Mouse (Mus musculus): Measurements from ENCODE around the gene Slc25a44. TPM values are rescaled to one million over a fixed set of nuclear protein-coding genes. Genes with fewer than 3 reads are reported as not detected.

Gene Slc25a44
- polyA plus RNA-seq, 1 experiment = 8.1 TPM

DNA sequence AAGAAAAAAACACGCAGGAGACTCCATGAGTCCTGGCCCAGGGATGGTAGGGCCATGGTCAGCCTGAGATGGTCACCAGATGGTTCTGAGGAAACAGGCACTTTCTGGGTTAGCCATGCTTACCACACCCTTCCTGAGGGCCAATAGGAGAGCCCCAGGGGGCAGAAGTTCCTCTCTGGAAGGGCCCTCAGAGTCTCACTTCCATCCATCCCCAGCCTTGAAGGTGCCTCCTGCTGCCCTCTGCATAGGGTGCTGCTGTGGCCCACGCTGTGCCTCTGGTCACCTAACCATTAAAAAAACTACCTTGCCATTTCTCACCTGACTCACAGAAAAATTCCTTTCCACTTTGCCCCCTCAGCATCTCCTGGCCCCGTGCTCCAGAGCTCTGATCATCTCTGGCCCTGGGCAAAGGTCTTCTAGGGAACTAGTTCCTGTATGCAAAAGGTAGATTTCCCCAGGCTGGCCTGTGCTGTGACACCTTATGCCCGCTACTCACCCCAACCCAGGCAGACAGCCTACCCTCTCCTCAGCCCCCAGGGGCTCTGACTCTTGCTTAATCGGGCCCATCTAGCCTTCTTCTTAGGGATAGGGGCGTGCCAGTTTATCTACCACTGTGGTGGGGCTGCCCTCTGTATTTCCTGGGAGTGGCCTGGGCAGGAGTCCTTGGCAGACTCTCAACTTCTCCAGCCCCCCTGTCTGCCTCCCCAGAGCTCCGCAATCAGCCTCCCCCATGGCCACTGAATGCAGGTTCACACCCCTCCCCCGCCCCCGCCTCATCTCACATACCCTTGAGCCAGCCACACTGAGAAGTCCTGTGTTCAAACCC is 30.0 kb upstream of the Slc25a44 start:
- TF ChIP-seq GATA1 (IDR thresholded peaks at IDR 0.05; ENCODE audit: low read length) = no peak

DNA sequence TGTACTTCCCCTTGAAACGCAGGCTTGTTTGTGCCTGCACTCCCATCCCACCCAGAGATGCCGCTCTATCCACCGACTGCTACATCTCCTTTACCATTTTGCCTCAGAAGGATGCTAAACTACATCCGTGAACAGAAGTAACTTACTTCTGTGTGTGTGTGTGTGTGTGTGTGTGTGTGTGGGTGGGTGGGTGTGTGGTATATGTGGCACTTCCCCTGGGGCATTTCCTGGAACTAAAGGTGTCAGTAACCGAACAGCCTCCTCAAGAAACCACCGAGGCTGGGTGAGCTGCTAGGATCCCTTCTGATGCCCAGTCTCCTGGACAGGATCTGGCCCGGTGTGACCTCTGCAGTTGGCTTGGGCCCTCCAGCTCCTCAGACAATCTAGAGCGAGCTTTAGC is 29.0 kb upstream of the Slc25a44 start:
- no peak for TF ChIP-seq GATA1 (IDR thresholded peaks at IDR 0.05; ENCODE audit: low read length)

DNA sequence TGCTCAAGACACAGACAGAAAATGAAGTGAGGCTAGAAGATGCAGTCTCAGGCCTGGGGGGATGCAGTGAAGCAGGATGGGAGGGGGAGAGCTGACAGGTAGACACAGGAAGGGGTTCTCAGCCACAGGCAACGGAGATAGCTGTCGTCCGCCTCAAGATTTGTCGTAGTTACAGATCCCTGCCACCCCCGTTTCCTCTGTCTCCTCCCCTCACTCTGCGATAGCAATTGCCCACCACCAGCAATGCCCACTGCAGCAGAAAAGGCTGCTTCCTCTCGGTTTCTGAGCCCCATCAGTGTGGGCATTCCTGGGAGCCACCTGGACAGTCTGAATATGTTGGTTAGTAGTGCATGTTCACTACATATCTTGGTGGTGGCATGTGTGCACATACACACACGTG is 28.4 kb upstream of the Slc25a44 start:
- no peak for TF ChIP-seq GATA1 (IDR thresholded peaks at IDR 0.05; ENCODE audit: low read length)

DNA sequence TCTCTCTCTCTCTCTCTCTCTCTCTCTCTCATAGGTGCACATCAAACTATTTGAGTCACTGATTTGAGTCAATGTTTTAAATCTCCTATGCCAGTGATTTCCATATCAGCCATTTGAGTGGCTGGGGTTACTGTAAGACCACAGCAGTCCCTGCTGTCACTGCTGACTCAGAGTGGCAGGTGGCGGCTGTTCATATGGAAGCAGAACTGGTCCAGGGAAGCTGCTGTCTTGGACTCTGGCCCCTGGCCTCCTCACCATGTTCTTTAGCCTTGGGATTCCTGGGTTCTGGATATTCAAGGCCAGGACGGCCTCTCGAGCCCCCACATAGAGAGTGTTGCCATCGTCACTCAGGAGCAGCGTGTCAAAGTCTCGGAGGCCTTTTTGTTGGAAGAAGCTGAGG is 27.8 kb upstream of the Slc25a44 start:
- no peak for TF ChIP-seq GATA1 (IDR thresholded peaks at IDR 0.05; ENCODE audit: low read length)

DNA sequence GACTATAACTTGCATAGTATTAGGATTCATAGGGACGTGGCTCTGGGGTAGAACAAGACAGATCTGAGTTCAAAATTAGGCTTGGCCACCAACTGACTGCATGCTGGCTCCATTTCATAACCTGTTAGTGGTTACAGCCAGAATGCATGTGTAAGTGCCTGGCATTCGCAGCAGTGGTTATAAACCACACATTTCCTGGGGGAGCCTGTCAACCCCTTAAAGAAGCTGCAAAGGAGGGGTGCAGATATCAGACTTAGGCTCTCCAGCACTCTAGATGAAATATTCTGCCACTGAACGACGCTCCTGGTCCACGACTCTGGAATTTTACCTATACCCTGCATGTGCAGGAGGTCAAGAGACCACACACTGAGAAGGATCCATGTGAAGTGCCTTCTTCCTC is 27.3 kb upstream of the Slc25a44 start:
- no peak for TF ChIP-seq GATA1 (IDR thresholded peaks at IDR 0.05; ENCODE audit: low read length)

DNA sequence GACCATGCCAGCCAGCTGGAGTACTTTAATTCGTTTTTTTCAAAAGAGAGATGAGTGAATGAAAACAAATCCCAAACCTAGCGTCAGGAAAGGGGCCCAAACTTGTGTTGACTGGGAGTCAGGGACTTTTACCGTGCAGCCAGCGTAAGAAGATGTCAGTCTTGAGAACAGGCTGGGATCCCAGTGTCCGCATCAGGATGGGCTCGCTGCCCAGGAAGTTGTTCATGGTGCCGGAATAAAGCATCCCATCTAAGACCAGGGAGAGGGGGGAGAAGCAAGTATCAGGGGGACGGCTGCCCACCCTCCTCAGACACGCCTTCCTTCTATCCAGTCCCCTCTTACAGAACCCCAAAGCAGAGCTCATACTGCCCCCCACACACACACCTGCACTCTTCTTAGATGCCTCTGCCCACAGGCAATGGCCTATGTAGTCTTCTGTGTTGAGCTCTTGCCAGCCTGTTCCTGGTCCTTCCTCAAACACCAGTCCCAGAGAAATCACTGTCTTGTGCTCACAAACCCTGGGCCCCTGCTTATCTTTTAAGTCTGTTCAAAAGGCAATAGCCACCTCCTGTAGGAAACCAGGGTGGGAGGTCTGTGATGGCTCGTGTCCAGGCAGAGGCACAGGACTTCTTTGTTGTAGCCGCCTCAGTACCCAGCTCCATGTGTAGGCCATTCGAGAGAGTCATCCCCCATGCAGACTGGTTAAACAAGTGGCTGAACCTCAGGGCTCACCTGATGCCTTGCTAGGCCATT is 25.6 kb upstream of the Slc25a44 start:
- TF ChIP-seq GATA1 (IDR thresholded peaks at IDR 0.05; ENCODE audit: low read length) = no peak

DNA sequence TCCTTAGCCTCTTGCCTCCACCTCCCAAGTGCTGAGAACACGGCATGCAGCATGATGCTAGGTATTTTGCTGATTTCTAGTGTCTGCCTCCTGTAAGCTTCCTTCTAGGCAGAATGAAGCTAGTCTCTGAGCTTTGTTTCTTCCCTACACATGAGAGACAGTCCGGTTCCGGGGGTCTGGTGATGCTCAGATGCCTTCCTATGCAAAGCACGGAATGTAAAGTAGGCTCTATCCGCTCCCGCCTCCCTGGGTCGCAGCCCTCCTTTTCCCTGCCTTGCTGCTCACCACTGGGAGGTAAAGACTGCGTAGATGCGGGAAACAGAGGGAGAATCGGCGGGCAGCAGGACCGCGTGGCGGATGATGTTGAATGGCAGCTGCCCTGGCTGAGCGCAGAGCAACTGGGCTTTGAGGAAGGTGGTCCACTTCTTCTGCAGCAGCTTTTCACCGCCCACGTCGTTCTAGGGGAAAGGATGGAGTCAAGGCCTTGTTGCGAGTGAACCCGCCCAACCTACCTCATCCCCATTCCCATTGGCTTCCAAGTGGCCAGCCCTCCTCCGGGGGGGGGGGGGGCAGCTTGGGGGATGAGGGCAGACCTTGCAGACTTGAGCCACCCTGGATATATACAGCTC is 24.6 kb upstream of the Slc25a44 start:
- TF ChIP-seq GATA1 (IDR thresholded peaks at IDR 0.05; ENCODE audit: low read length) = no peak

DNA sequence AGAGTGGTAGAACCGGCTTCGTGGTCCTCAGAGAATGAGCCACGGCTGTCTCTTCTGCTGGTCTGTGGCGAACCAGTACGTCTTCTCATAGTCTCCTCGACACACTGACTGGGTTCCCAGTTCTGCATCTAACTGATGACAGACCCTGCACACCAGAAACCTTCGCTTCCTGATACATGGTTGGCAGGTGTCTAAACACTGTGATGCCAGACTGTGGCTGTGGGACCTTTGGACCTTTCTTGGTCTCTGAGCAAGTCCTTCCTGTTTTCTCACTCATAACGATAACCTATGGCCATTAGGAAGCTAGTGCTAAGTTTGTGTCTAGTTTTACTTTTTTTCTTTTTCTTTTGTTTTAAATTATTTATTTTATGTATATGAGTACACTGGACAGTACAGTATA is 23.5 kb upstream of the Slc25a44 start:
- TF ChIP-seq GATA1 (IDR thresholded peaks at IDR 0.05; ENCODE audit: low read length) = no peak

DNA sequence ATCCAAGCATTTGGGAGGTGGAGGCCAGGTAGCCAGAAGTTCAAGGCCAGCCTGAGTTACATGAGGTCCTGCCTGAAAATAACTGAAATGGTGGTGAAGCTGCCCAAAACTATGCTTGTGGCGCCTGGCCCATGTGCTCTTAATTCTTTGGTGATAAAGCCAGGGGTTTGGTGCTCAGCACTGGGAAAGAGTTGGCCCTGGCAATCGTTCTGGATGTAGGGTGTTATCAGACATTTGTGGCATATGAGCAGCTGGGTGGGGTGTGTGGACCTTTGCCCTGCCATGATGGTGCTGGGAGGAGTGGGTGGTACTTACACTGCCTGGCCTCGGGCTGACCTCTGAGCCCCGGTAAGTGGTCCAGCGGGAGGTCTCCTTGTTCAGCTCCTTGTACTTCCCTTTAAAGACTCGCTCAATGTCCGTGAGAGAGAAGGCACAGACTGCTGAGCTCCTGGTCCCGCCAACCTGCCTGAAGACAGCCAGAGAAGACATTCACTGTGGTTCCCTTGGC is 22.8 kb upstream of the Slc25a44 start:
- no peak for TF ChIP-seq GATA1 (IDR thresholded peaks at IDR 0.05; ENCODE audit: low read length)

DNA sequence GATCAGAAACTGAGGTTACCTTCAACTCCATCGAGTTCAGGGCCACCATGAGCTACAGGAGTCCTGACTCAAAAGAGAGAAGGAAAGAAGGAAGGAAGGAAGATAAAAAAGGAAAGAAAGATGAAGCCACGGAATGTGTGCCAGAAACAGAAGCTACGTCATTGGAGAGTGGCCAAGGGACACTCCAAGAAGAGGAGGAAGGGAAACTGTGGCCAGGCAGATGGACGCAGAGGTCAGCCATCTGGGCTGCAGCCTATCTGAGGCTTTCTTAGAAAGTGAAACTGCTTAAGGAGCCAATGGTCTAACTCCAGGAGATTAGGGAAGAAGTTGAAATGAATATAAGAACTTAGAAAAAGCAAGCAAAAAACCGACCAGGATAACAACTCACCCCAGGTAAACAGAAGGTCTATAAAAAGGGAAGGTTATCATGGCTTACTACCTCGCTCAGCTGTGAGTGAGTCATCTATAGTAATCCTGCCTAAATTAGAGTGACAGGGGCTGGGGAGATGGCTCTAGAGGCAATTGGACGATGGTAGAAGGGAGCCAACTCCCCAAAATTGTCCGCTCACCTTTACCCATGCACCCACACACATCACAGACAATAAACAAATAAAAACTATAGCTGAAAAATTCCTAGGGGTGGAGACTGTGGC is 21.7 kb upstream of the Slc25a44 start:
- TF ChIP-seq GATA1 (IDR thresholded peaks at IDR 0.05; ENCODE audit: low read length) = no peak

DNA sequence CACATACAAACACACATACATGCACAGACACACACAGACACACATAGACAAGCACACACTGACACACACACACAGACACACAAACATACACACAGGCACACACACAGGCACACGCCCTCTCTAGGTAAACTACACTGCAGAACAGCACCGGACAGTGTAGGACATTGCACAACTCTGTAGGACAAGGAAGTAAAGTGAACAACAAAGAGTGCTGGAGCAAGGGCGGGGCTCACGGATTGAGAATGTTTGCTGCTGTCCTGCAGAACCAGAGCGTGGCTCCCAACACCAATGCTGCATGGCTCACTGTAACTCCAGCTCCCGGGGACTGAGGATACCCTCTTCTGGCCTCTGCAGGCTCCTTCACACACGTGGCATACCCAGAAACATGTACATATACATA is 17.9 kb upstream of the Slc25a44 start:
- no peak for TF ChIP-seq GATA1 (IDR thresholded peaks at IDR 0.05; ENCODE audit: low read length)

DNA sequence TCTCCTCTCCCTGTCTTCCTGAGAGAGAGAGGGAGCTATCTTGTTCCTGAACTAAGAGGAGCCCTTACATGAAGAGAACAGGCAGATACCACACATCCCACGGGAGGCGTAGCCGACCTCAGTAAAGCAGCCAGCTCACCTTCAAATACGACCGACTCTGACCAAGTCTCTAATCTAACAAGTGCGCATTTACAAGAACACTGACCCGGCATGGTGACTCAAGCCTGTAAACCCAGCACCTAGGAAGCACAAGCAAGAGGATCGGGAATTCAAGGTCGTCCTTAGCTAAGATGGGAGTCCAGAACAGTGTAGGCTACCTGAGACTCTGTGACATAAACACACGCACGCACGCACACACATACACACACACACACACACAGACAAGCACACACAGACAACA is 17.5 kb upstream of the Slc25a44 start:
- no peak for TF ChIP-seq GATA1 (IDR thresholded peaks at IDR 0.05; ENCODE audit: low read length)

DNA sequence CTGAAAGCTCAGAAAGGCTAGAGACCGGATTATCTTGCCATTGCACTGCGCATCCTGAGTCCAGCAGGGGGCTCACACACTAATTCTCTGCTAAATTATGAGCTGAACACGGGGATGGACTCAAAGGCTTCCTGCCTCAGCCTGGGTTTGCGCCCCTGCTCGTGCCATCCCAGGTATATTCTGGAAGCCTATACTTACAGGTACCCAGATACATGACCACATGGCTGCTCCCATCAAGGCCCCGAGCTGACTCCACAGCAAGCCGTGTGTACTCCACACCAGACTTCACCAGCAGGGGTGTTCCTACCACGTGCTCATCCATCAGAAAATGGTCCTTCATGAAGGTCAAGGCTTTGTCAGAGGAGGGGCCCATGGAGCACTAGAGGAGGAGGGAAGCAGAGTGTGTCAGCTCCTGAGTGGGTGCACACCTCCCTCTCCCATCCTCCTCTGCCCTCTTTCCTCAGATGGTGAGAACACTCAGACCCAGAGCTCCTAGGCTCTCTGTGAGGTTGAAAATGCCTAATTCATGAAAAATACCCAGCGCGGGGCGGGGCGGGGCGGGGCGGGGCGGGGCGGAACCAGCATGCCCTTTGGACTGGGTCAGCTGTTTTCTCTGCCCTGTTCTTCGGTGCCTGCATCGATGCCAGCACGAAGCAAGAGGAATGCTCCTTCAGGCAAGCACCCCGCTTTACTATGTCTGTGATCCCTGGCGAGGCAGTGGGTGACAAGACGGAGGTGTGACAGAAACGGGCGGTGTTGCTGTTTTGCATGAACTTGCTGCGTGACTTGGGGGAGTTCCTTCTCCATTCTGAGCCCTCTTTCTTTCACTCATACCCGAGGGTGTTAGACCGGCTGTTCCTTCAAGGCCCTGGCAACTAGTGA is 15.8 kb upstream of the Slc25a44 start:
- no peak for TF ChIP-seq GATA1 (IDR thresholded peaks at IDR 0.05; ENCODE audit: low read length)

DNA sequence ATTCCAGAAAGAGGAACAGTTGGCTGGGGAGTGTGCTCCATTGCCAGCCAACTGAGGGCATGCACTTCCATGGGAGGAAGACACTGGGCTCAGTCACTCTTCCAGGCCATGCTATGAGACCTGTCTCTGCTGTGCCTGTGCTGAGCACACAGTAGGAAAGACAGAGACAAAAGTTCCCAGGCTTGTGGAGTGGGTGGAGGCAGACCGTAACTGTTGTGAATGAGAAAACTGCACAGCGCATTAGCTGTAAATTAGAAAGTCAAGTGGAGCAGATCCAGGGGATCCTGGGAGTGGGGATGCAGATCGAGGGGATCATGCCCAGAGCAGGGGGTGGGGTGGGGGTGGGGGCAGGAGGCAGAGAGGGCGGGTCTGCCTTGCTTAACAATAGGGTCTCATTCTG is 14.6 kb upstream of the Slc25a44 start:
- no peak for TF ChIP-seq GATA1 (IDR thresholded peaks at IDR 0.05; ENCODE audit: low read length)

DNA sequence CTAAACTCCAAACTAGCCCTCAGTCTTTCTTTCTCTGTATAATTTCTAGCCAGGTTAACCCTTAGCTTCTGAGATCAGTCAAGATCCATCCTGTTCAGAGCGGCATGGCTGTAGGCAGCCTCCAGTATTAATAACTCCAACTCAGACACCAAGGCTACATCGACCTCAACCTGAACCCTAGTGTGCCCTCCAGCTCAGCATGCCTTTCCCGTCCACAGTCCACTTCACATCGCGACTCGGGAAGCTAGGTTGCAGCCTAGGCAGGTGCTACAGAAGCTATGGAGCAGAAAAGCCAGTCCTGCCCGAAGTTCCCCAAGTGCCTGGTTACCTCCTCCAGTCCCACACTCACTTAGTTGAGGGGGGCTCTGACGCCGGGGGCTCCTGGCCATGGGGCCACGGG is 12.5 kb upstream of the Slc25a44 start:
- TF ChIP-seq GATA1 (IDR thresholded peaks at IDR 0.05; ENCODE audit: low read length) = no peak
